Mouse (Mus musculus) megakaryocyte, embryonic 14.5 days (primary cell): Measurements from ENCODE around the gene Gramd1b.

Experiments used
- FLI1 ChIP-seq: IDR thresholded peaks from 2 replicates; pipeline ENCODE4 v1.6.1; 2012; ENCODE audit warnings: low read length, inconsistent platforms, mixed read lengths
- GATA1 ChIP-seq: IDR thresholded peaks from 3 replicates; pipeline ENCODE4 v1.6.1; 2012; ENCODE audit warnings: mixed read lengths, low read length, inconsistent platforms, borderline replicate concordance

DNA sequence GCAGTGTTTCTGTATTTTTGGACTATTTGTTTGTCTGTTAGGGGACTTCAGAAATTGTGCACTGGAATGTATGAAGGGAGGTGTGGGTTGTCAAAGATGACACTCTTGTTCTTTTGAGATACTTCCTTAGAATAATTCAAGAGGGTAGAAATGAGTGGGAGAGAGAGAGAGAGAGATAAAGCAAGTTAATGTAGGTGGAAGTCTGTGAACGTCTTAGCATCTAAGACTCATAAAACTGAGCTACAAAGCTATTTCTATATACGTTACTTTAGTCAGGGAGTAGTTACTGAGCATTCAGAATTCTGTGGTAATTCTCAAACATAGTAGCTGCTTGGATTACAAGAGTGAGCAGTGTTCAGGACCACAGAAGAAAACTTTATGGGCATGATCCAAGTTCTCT, 19.2 kb downstream of the Gramd1b start:
- TF ChIP-seq GATA1 (no peak), FLI1 (no peak)
